Mouse (Mus musculus) lung, postnatal 10 days (tissue): ENCODE results near the gene Tmem115.
A peak's percentile ranks its signal among the peaks of the same experiment; 100 is the strongest.

Experiments
- DNase-seq: peaks from one replicate; pipeline ENCODE4 v3.0.0; 2021

Gene Tmem115

DNA sequence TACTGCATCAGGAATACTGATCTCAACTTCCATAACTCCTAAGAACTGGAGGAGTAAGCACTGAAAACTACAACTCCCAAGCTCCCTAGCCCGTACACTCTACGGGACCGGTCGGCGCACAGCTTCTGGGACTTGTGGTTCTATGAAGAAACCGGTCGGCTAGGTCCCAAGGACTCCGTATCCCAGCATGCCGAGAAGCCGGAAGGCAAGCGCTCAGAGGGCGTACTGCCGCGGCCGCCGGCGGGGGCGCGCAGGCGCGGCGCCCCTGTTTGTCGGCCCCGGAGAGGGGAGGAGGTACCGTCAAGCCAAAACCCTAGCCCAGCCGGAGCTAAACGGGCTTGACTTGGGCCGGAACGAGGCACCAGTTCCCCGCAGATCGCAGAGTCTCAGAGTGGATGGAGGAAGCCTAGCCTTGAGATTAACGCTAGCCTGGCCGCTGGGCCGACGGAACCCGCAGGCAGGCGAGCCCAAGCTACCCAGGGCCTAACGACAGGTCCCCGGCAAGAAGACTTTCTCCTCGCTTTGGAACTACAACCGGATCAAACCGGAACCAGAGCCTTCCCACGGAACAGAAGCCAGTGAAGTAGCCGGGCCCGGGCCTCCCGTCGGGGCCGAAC is at the start of gene Tmem115:
Gene Tmem115 (plus strand): TSS at position 155 of the 617 bp plus-strand sequence.
- DNase-seq: peak; percentile 96

- no peak for DNase-seq
These were observed 49.4 kb upstream of the Tmem115 start for GRCm38 (mm10) chr9:107484302-107484701.

- DNase-seq: no peak
These were observed 49.0 kb upstream of the Tmem115 start for GRCm38 (mm10) chr9:107484766-107485165.

DNA sequence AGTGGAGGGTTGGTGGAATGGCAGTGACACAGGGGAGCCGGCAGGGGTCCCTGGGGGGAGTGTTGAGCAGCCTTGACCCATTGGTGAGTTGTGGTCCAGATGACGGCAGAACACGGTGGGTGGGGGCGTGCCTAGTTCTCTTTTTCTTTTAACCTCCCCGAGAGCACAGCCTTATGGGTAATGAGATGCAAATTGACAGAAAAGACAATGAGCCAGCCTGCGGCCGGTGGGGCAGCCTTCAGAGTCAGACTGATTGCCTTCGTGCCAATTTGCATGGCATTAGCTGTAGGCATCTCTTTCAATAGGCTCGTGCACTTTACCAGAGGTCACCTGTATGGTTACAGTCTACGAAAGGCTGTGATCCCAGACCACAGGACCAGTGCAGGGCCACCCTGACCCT is 47.7 kb upstream of the Tmem115 start:
- no peak for DNase-seq

- DNase-seq: peak; percentile 47
These were observed 47.1 kb upstream of the Tmem115 start for GRCm38 (mm10) chr9:107486507-107487225.

DNA sequence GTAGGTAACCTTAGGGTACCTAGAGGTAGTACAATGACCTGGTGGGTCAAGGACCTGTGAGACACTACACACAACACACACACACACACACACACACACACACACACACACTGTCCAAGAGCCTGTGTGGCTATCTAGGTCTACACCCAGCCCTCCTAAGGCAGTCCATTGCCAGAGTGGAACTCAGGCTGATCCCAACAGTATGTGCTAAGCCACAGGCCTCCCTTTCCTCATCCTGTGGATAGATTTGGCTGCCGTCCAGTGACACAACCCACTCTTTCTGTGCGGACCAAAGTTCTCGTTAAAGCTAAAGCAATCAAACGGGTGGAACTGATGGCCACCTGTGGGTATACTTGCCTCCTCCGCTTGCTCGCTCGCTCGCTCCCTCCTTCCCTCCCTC is 43.6 kb upstream of the Tmem115 start:
- DNase-seq: no peak

GRCm38 (mm10) chr9:107490625-107491024 is 43.1 kb upstream of the Tmem115 start:
- DNase-seq: no peak

DNA sequence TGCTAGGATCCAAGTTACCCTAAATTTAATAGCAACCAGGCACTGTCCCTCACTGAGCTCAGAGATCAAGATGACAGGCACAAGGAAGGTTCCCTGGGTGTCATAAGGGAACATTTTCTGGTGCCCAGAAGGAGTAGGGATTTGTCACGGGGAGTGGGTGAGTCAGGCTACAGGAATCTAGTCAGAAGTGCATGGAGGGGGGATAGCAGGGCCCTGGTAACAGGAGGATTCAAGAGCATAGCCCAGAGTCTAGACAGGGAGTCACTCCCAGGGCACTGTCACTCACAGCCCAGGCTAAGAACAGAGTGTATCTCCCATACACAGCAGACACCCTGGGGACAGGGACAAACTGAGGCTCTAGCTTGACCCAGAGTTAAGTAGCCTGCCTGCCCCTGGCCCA is 40.2 kb upstream of the Tmem115 start:
- no peak for DNase-seq

GRCm38 (mm10) chr9:107494238-107494637 is 39.5 kb upstream of the Tmem115 start:
- DNase-seq: no peak

- no peak for DNase-seq
These were observed 37.4 kb upstream of the Tmem115 start for GRCm38 (mm10) chr9:107496359-107496758.

GRCm38 (mm10) chr9:107500708-107501286 is 32.9 kb upstream of the Tmem115 start:
- no peak for DNase-seq

DNA sequence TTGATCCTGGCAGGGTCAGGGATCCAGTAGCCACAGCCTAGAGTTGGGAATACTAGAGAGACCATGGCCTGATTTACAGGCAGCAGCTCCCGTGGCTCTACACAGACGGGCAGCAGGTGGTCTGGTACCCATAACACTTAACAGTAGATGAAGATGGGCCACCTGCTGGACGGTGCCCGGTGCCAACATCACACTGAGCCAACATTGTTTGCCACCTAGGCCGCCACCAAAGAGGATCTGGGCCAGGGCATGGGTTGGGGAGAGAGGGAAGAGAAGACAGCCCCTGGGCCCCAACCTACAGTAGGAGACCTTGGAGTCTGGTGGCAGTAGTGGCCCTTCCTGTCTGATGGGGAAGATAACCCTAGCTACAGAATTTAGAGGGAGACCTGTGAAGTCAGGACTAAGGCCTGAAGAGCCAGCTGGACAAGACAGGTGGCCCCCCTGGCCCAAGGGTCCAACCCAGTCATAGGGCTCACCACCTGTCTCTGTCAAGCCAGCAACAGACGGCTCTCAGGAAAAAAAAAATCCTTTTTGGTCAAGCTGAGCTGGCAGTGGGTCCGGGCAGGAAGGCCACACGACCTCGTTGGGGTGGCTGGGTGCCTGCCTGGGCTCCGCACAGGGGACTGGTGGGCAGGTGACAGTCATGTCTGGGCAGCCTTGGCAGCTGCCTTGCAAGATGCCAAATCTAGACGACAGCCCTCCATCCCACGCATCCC is 31.5 kb upstream of the Tmem115 start:
- DNase-seq: no peak

- DNase-seq: no peak
These were observed 28.8 kb upstream of the Tmem115 start for GRCm38 (mm10) chr9:107504662-107505537.

DNA sequence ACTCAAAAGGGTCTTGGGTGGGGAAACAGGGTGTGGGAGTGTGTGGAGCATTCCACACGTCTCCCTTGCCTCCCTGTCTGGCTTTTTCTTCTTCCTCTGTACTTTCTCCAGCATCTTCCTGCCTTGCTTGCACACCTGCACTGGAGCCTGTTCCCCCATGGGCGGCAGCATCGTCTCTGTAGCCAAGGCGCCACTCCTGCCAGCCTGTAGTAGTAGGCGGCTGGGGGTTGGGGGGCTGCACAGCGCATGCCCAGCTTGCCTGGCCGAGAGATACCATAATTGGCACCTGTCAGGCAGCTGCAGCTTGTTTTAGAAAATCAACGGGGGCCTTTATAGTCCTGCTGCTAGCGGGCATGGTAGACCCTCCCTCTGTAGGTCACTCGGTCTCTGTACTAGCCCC is 25.5 kb upstream of the Tmem115 start:
- no peak for DNase-seq

GRCm38 (mm10) chr9:107510384-107511100 is 23.2 kb upstream of the Tmem115 start:
- DNase-seq: no peak

DNA sequence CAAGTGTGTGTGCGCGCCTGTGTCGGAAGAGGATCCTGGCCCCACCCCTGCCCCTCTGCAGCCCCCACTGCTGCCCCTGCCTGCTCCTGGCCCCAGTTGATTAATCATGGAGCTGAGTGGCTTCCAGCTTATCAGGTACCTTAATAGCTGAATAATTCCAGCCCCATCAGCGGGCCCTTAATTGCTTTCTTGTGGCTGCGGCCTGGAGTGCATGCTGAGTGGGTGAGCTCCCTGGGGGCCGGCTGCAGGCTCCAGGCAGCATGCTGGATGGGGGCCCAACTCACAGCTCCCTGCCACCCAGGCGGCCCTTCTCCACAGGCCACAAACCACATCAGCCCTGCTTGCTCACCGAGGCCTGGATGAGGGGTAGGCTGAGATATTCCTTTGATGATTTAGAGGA is 22.3 kb upstream of the Tmem115 start:
- no peak for DNase-seq

GRCm38 (mm10) chr9:107512326-107512725 is 21.4 kb upstream of the Tmem115 start:
- DNase-seq: no peak

DNA sequence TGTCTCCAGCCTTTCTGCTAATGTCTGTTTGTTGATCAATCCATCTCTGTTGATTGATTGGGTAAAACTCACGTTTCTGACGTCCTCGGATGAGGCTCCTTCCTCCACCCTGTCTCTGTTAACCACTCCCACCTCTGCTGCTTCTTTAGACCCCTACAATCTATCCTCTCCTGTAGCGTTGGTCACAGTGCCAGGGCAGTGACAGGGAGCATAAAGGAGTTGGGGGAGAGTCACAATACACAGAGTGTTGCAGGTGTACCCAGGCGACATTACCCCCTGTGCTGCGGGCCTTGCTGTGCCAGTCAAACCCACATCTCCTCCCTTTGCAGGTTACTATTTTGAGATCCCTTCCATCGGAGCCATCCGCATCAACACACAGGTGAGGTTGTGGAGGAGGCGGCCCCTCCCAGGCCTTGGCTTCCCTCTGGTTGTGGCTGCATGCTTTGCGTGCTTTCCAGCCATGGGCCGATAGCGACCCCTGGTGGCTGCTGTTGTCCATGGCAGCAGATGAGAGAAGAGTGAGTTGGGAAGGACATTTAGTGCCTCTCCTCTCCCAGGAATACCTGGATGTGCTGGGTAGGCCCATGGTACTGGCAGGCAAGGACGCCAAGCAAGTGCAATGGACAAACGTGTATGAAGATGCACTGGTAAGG is 19.3 kb upstream of the Tmem115 start:
- DNase-seq: peak; percentile 85

DNA sequence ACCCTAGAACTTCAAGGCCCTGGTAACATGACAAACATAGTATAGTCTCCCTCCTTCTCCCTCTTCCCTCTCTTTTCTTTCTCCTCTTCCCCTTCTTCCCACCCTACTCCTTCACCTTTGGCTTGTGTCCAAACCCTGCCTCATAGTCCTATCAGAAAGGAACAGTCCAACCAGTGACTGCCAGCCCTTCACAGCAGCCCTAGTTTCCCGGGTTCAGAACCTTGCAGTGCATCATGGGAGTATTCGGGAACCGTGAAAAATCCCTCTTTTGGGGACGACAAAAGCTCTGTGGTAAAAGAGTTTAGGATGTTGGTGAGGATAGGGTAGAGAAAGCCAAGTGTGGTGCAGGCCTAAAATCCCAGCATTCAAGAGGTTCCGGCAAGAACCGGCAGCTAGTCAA is 13.4 kb upstream of the Tmem115 start:
- DNase-seq: no peak

GRCm38 (mm10) chr9:107521190-107521589 is 12.6 kb upstream of the Tmem115 start:
- no peak for DNase-seq

DNA sequence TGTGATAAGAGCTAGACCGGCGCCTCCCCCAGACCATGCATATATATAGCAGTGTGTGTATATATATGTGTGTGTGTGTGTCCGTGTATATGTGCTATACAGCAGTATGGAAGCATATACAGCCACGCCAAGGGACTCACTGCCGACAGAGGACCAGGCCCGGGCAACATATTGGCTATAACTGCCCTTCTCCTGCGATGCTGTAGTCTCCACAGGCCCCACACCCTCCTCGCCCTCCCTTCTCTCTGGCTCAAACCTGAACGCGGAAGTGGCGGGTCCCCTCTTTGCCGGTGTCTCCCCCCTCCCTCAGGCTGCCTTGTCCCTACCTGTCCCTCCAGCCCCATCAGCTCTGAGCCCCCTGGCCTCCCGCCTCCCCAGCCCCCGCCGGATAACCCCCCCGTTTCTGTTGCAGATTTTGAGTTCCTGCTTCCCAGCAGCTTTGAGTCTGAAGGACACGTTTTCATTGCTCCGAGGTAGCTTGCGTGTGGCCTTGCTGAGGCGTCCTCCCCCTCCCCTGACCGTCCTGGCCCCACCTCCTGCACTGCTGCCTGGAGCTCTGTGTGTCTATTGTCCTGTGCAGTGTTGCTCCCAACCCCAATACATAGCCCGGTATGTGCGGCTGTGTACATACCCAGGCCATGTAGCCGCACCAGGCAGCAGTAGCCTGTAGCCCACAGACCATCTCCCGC is 11.9 kb upstream of the Tmem115 start:
- DNase-seq: no peak
